Mouse (Mus musculus) CD4-positive naive resting alpha-beta T cell, adult 57 days (primary cell): ENCODE measurements around the gene 3110040M04Rik. TPM values are rescaled to one million over a fixed set of nuclear protein-coding genes. Genes with fewer than 3 reads are reported as not detected.

ENCODE experiments used
- total RNA-seq: library from RNA; stranded (reverse); gene quantifications from one replicate; pipeline ENCODE4 v1.2.4, GENCODE M21; 2023

The 3110040M04Rik gene
- not detected for total RNA-seq

DNA sequence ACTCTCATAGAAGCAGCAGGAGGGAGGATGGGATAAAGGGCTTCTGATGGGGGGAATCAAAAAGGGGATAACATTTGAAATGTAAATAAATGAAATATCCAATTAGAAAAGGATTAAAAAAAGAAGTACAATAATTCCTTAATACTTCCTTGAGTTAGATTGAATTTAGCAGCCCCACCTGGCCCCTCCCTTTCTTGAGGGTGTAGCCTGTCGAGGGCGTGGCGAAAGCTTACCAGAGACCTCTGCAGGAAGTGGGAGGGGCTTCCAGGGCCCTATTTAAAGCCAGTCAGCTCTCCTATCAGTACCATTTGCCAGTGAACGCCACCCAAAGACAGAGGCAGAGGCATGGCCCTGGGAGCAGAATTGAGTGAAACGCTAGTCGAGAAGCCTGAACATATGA, at the start of gene 3110040M04Rik:
Gene 3110040M04Rik (plus strand): TSS at position 304 of the 400 bp plus-strand sequence.

DNA sequence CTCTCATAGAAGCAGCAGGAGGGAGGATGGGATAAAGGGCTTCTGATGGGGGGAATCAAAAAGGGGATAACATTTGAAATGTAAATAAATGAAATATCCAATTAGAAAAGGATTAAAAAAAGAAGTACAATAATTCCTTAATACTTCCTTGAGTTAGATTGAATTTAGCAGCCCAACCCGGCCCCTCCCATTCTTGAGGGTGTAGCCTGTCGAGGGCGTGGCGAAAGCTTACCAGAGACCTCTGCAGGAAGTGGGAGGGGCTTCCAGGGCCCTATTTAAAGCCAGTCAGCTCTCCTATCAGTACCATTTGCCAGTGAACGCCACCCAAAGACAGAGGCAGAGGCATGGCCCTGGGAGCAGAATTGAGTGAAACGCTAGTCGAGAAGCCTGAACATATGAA, 21.7 kb upstream of the 3110040M04Rik start, which contains the start of gene Gm47985:
Gene Gm47985 (plus strand): TSS at position 272 of the 400 bp plus-strand sequence.

GRCm38 (mm10) chr1:151192075-151192474, 11.8 kb upstream of the 3110040M04Rik start, which contains the start of gene Gm8947:
Gm8947 (plus strand) TSS chr1:151192376.

GRCm38 (mm10) chr1:151198120-151198519, 5.8 kb upstream of the 3110040M04Rik start, which contains the start of gene Gm47995:
Gm47995 (plus strand) TSS chr1:151198448.

DNA sequence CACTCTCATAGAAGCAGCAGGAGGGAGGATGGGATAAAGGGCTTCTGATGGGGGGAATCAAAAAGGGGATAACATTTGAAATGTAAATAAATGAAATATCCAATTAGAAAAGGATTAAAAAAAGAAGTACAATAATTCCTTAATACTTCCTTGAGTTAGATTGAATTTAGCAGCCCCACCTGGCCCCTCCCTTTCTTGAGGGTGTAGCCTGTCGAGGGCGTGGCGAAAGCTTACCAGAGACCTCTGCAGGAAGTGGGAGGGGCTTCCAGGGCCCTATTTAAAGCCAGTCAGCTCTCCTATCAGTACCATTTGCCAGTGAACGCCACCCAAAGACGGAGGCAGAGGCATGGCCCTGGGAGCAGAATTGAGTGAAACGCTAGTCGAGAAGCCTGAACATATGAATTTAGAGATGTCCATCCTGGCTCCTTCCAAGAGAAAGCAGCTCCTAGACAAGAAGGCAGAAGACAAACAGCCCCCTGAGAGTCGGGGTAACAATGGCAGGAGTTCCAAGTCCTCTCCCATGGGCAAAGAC, 6.0 kb downstream of the 3110040M04Rik start, which contains the start of gene Gm47996:
Gene Gm47996 (plus strand): TSS at position 308 of the 532 bp plus-strand sequence.

Other genes with a start within 250 kb of the 3110040M04Rik start
- 0.24 TPM for gene Hmcn1, start 210.7 kb upstream of the 3110040M04Rik start, total RNA-seq
- gene Gm47985, start 21.6 kb upstream of the 3110040M04Rik start, total RNA-seq: 0.47 TPM
- not detected for gene Gm8947, start 11.7 kb upstream of the 3110040M04Rik start, total RNA-seq
- gene Gm47995, start 5.7 kb upstream of the 3110040M04Rik start, total RNA-seq: not detected
- gene Gm47996, start 6.0 kb downstream of the 3110040M04Rik start, total RNA-seq: not detected
- 224 TPM for gene Ivns1abp, start 140.4 kb downstream of the 3110040M04Rik start, total RNA-seq
- 59.9 TPM for gene Swt1, start 224.3 kb downstream of the 3110040M04Rik start, total RNA-seq
- 32.8 TPM for gene Trmt1l, start 224.4 kb downstream of the 3110040M04Rik start, total RNA-seq